Mouse (Mus musculus): Measurements from ENCODE around the gene Gdf15.

GRCm38 (mm10) chr8:70665599-70665998 is 33.3 kb upstream of the Gdf15 start:
- TF ChIP-seq CTCF (IDR thresholded peaks at IDR 0.05; ENCODE audit: low read depth) (no peak), EP300 (optimal IDR thresholded peaks at IDR 0.05) (no peak)
